Mouse (Mus musculus): ENCODE data around the gene Card10. TPM values are rescaled to one million over a fixed set of nuclear protein-coding genes. Genes with fewer than 3 reads are reported as not detected.

The Card10 gene
- total and polyA plus RNA-seq, 2 experiments from 2014 or later, result 0.94 to 2.6 TPM

GRCm38 (mm10) chr15:78731830-78732229 lies 71.0 kb downstream of the Card10 start:
- DNase-seq (ENCODE audit: low spot score), result no peak
- Histone ChIP-seq H3K9ac (replicated peaks; ENCODE audit: low read length) (no peak overlapping the region), H3K4me1 (ENCODE audit: insufficient read depth, low read length) (0 out of 2 replicates have a peak, but pooled peaks cover 3% of the 10 kb centered on the region), H3K27me3 (ENCODE audit: insufficient read depth, low read length) (no peaks in the 10 kb centered on the region), H3K9me3 (ENCODE audit: low read length) (no peaks in the 10 kb centered on the region), H3K4me2 (ENCODE audit: low read depth, low read length) (no peak overlapping the region), H3K36me3 (ENCODE audit: insufficient read depth, low read length) (no peaks in the 10 kb centered on the region), H3K4me3 (ENCODE audit: low read length) (no peak overlapping the region), H3K27ac (no peak overlapping the region)
- 67% methylated on average over 4 of the region's 4 CpGs for WGBS
- no peak for TF ChIP-seq CTCF (IDR thresholded peaks at IDR 0.05; ENCODE audit: low read depth)
- ATAC-seq, result no peak

- Histone ChIP-seq H3K4me2 (ENCODE audit: low read depth, low read length) (no peak overlapping the region), H3K4me3 (ENCODE audit: low read length) (no peak overlapping the region), H3K9ac (replicated peaks; ENCODE audit: low read length) (no peak overlapping the region), H3K4me1 (ENCODE audit: insufficient read depth, low read length) (no peaks in the 10 kb centered on the region), H3K9me3 (ENCODE audit: low read length) (no peaks in the 10 kb centered on the region), H3K36me3 (ENCODE audit: insufficient read depth, low read length) (no peaks in the 10 kb centered on the region), H3K27me3 (ENCODE audit: insufficient read depth, low read length) (no peaks in the 10 kb centered on the region), H3K27ac (no peak overlapping the region)
- TF ChIP-seq CTCF (IDR thresholded peaks at IDR 0.05; ENCODE audit: low read depth), result no peak
- DNase-seq (ENCODE audit: low spot score), result no peak
- no peak for ATAC-seq
- WGBS, result 82% methylated on average over 12 of the region's 12 CpGs
Observed at GRCm38 (mm10) chr15:78730315-78731049, 72.4 kb downstream of the Card10 start.

GRCm38 (mm10) chr15:78726697-78727096 lies 76.1 kb downstream of the Card10 start:
- H3K4me1 ChIP-seq (ENCODE audit: insufficient read depth, low read length), result no peaks in the 10 kb centered on the region
- H3K9ac ChIP-seq (replicated peaks; ENCODE audit: low read length), result no peak overlapping the region
- H3K4me2 ChIP-seq (ENCODE audit: low read depth, low read length), result no peak overlapping the region
- no peak for TF ChIP-seq CTCF (IDR thresholded peaks at IDR 0.05; ENCODE audit: low read depth)
- no peak for ATAC-seq
- H3K4me3 ChIP-seq (ENCODE audit: low read length), result no peak overlapping the region
- H3K9me3 ChIP-seq (ENCODE audit: low read length), result no peaks in the 10 kb centered on the region
- WGBS, result 72% methylated on average over 7 of the region's 7 CpGs
- no peaks in the 10 kb centered on the region for H3K27me3 ChIP-seq (ENCODE audit: insufficient read depth, low read length)
- DNase-seq (ENCODE audit: low spot score), result no peak
- no peak overlapping the region for H3K27ac ChIP-seq
- no peaks in the 10 kb centered on the region for H3K36me3 ChIP-seq (ENCODE audit: insufficient read depth, low read length)

Other genes starting within 250 kb of the Card10 start
- gene Rac2, start 230.3 kb downstream of the Card10 start, total RNA-seq (2014; rRNA removed), result 2.0 and 3.4 TPM in 2 replicates
- 5.0 and 6.8 TPM in 2 replicates for gene Rac2, start 230.3 kb downstream of the Card10 start, polyA plus RNA-seq (2015; fragmentation: Nextera tagmentation; extraction: Ambion mirVana)
- gene Cyth4, start 206.0 kb downstream of the Card10 start, total RNA-seq (2014; rRNA removed), result 6.4 and 6.8 TPM in 2 replicates
- gene Cyth4, start 206.0 kb downstream of the Card10 start, polyA plus RNA-seq (2015; fragmentation: Nextera tagmentation; extraction: Ambion mirVana), result 5.7 and 7.2 TPM in 2 replicates
- 40.9 and 43.1 TPM in 2 replicates for gene Elfn2, start 84.3 kb downstream of the Card10 start, total RNA-seq (2014; rRNA removed)
- 8.4 and 9.1 TPM in 2 replicates for gene Elfn2, start 84.3 kb downstream of the Card10 start, polyA plus RNA-seq (2015; fragmentation: Nextera tagmentation; extraction: Ambion mirVana)
- gene Mfng, start 29.6 kb downstream of the Card10 start, total RNA-seq (2014; rRNA removed), result 12.7 and 15.2 TPM in 2 replicates
- 16.6 and 17.9 TPM in 2 replicates for gene Mfng, start 29.6 kb downstream of the Card10 start, polyA plus RNA-seq (2015; fragmentation: Nextera tagmentation; extraction: Ambion mirVana)
- 20.6 and 22.5 TPM in 2 replicates for gene Cdc42ep1, start 39.6 kb upstream of the Card10 start, total RNA-seq (2014; rRNA removed)
- 18.1 TPM in 2 replicates for gene Cdc42ep1, start 39.6 kb upstream of the Card10 start, polyA plus RNA-seq (2015; fragmentation: Nextera tagmentation; extraction: Ambion mirVana)
- gene Lgals2, start 52.5 kb upstream of the Card10 start, total RNA-seq (2014; rRNA removed), result not detected in 2 replicates
- gene Lgals2, start 52.5 kb upstream of the Card10 start, polyA plus RNA-seq (2015; fragmentation: Nextera tagmentation; extraction: Ambion mirVana), result not detected in 2 replicates
- gene Gga1, start 74.1 kb upstream of the Card10 start, total RNA-seq (2014; rRNA removed), result 40.0 and 47.1 TPM in 2 replicates
- 40.1 and 41.2 TPM in 2 replicates for gene Gga1, start 74.1 kb upstream of the Card10 start, polyA plus RNA-seq (2015; fragmentation: Nextera tagmentation; extraction: Ambion mirVana)
- gene Gm49510, start 96.6 kb upstream of the Card10 start, total RNA-seq (2014; rRNA removed), result 0.72 TPM in 1 of 2 replicates, not detected in the other
- gene Gm49510, start 96.6 kb upstream of the Card10 start, polyA plus RNA-seq (2015; fragmentation: Nextera tagmentation; extraction: Ambion mirVana), result not detected in 2 replicates
- 2.4 and 6.2 TPM in 2 replicates for gene Sh3bp1, start 96.7 kb upstream of the Card10 start, total RNA-seq (2014; rRNA removed)
- 4.4 and 5.5 TPM in 2 replicates for gene Sh3bp1, start 96.7 kb upstream of the Card10 start, polyA plus RNA-seq (2015; fragmentation: Nextera tagmentation; extraction: Ambion mirVana)
- gene Pdxp, start 110.9 kb upstream of the Card10 start, total RNA-seq (2014; rRNA removed), result 300 and 339 TPM in 2 replicates
- gene Pdxp, start 110.9 kb upstream of the Card10 start, polyA plus RNA-seq (2015; fragmentation: Nextera tagmentation; extraction: Ambion mirVana), result 124 and 141 TPM in 2 replicates
- gene Lgals1, start 123.7 kb upstream of the Card10 start, total RNA-seq (2014; rRNA removed), result 67.6 and 91.5 TPM in 2 replicates
- 141 and 144 TPM in 2 replicates for gene Lgals1, start 123.7 kb upstream of the Card10 start, polyA plus RNA-seq (2015; fragmentation: Nextera tagmentation; extraction: Ambion mirVana)
- 4.7 and 8.8 TPM in 2 replicates for gene Nol12, start 131.9 kb upstream of the Card10 start, total RNA-seq (2014; rRNA removed)
- gene Nol12, start 131.9 kb upstream of the Card10 start, polyA plus RNA-seq (2015; fragmentation: Nextera tagmentation; extraction: Ambion mirVana), result 54.8 and 56.4 TPM in 2 replicates
- 42.0 and 57.6 TPM in 2 replicates for gene Triobp, start 144.7 kb upstream of the Card10 start, total RNA-seq (2014; rRNA removed)
- gene Triobp, start 144.7 kb upstream of the Card10 start, polyA plus RNA-seq (2015; fragmentation: Nextera tagmentation; extraction: Ambion mirVana), result 19.0 and 20.7 TPM in 2 replicates
- gene H1f0, start 225.4 kb upstream of the Card10 start, total RNA-seq (2014; rRNA removed), result 211 and 233 TPM in 2 replicates
- 259 and 272 TPM in 2 replicates for gene H1f0, start 225.4 kb upstream of the Card10 start, polyA plus RNA-seq (2015; fragmentation: Nextera tagmentation; extraction: Ambion mirVana)
- 0.47 and 1.2 TPM in 2 replicates for gene Galr3, start 238.8 kb upstream of the Card10 start, total RNA-seq (2014; rRNA removed)
- gene Galr3, start 238.8 kb upstream of the Card10 start, polyA plus RNA-seq (2015; fragmentation: Nextera tagmentation; extraction: Ambion mirVana), result 0.20 and 0.25 TPM in 2 replicates